16 mouse cellular contexts compared by ENCODE assay signal in genomic region chr13:78802838-78803124, GRCm38 (mm10).
DNase-seq lines count a peak whose midpoint lies in the region; ATAC-seq lines count a peak whose summit lies in the region.
"Had no signal": no experiment of that assay in that cellular context is flagged by ENCODE, and none has a peak within 500 bp of the region (broad histone marks: within the 10 kb centered on the region; RNA-seq: fewer than 3 reads in every experiment).

No protein-coding gene starts in this region.

- no peak for DNase-seq in forebrain, embryonic 10.5 days (ENCODE audit: extremely low spot score, low spot score)
- DNase-seq in left cerebral cortex, postnatal 4 days: peak; percentile 2
- no peak for DNase-seq in left cerebral cortex, adult 8-10 months (ENCODE audit: low spot score in 2 of 2)
- DNase-seq in MN1 (ENCODE audit: low spot score): peak; percentile 47
- DNase-seq: cerebellum, adult 8-10 months; gastrocnemius, postnatal 25 days; kidney, adult 18-20 months; kidney, postnatal 10 days; lung, postnatal 36 days; thymus, postnatal 36 days had no signal

- intact Hi-C loops in left cerebral cortex, postnatal 4 days (cut with DNase I): no loop called here

- no peak overlapping the region for H3K27ac ChIP-seq in forebrain, embryonic 12.5 days
- no peak overlapping the region for H3K27ac ChIP-seq in forebrain, embryonic 10.5 days
- H3K27ac ChIP-seq in hindbrain, embryonic 16.5 days (ENCODE audit: low read depth, low read length): no peak overlapping the region
- H3K27ac ChIP-seq in kidney, embryonic 15.5 days: no peak overlapping the region
- H3K27ac ChIP-seq: embryonic facial prominence, embryonic 13.5 days; heart, embryonic 10.5 days; neural tube, embryonic 12.5 days had no signal

- ATAC-seq in forebrain, embryonic 12.5 days (ENCODE audit: low FRiP score): peak; percentile 51; the same call in 1 of the 2 replicates
- 0 out of 2 replicates have a peak, but pooled peaks have one; percentile 45 for ATAC-seq in hindbrain, embryonic 16.5 days
- ATAC-seq in kidney, embryonic 15.5 days (replicated peaks; ENCODE audit: low FRiP score): no peak

- no peaks in the 10 kb centered on the region for H3K27me3 ChIP-seq in forebrain, embryonic 12.5 days
- H3K27me3 ChIP-seq in forebrain, embryonic 10.5 days (ENCODE audit: poor library complexity, severe bottlenecking): no peaks in the 10 kb centered on the region
- H3K27me3 ChIP-seq in hindbrain, embryonic 16.5 days (replicated peaks; ENCODE audit: control insufficient read depth, insufficient read depth, low read length): no peaks in the 10 kb centered on the region
- H3K27me3 ChIP-seq in kidney, embryonic 15.5 days: no peaks in the 10 kb centered on the region
- H3K27me3 ChIP-seq: embryonic facial prominence, embryonic 13.5 days; neural tube, embryonic 12.5 days had no signal

- no peaks in the 10 kb centered on the region for H3K9me3 ChIP-seq in forebrain, embryonic 12.5 days
- no peaks in the 10 kb centered on the region for H3K9me3 ChIP-seq in forebrain, embryonic 10.5 days
- H3K9me3 ChIP-seq in hindbrain, embryonic 16.5 days (ENCODE audit: control insufficient read depth, low read length): no peaks in the 10 kb centered on the region
- H3K9me3 ChIP-seq in kidney, embryonic 15.5 days (replicated peaks): no peaks in the 10 kb centered on the region
- H3K9me3 ChIP-seq: embryonic facial prominence, embryonic 13.5 days; heart, embryonic 10.5 days; neural tube, embryonic 12.5 days had no signal

- H3K4me1 ChIP-seq in forebrain, embryonic 12.5 days: no peaks in the 10 kb centered on the region
- no peaks in the 10 kb centered on the region for H3K4me1 ChIP-seq in forebrain, embryonic 10.5 days
- H3K4me1 ChIP-seq in hindbrain, embryonic 16.5 days (ENCODE audit: control insufficient read depth, insufficient read depth, low read depth, low read length): no peaks in the 10 kb centered on the region
- peaks cover 3% of the 10 kb centered on the region; the same call in 1 of the 2 replicates for H3K4me1 ChIP-seq in kidney, embryonic 15.5 days
- H3K4me1 ChIP-seq: embryonic facial prominence, embryonic 13.5 days; heart, embryonic 10.5 days; neural tube, embryonic 12.5 days had no signal

- no peaks in the 10 kb centered on the region for H3K36me3 ChIP-seq in forebrain, embryonic 12.5 days (replicated peaks)
- H3K36me3 ChIP-seq in forebrain, embryonic 10.5 days (replicated peaks): no peaks in the 10 kb centered on the region
- H3K36me3 ChIP-seq in hindbrain, embryonic 16.5 days (ENCODE audit: control insufficient read depth, insufficient read depth, low read length): no peaks in the 10 kb centered on the region
- H3K36me3 ChIP-seq in kidney, embryonic 15.5 days: no peaks in the 10 kb centered on the region
- H3K36me3 ChIP-seq: embryonic facial prominence, embryonic 13.5 days; heart, embryonic 10.5 days; neural tube, embryonic 12.5 days had no signal

- H3K9ac ChIP-seq in forebrain, embryonic 12.5 days: no peak overlapping the region
- H3K9ac ChIP-seq in hindbrain, embryonic 16.5 days (ENCODE audit: low read depth, low read length): no peak overlapping the region
- no peak overlapping the region for H3K9ac ChIP-seq in kidney, embryonic 15.5 days
- H3K9ac ChIP-seq: embryonic facial prominence, embryonic 13.5 days; neural tube, embryonic 12.5 days had no signal

- H3K4me3 ChIP-seq in forebrain, embryonic 12.5 days (replicated peaks): no peak overlapping the region
- no peak overlapping the region for H3K4me3 ChIP-seq in forebrain, embryonic 10.5 days
- H3K4me3 ChIP-seq in hindbrain, embryonic 16.5 days (ENCODE audit: low read length): no peak overlapping the region
- no peak overlapping the region for H3K4me3 ChIP-seq in kidney, embryonic 15.5 days (replicated peaks)
- H3K4me3 ChIP-seq: embryonic facial prominence, embryonic 13.5 days; heart, embryonic 10.5 days; neural tube, embryonic 12.5 days had no signal

- H3K4me2 ChIP-seq in forebrain, embryonic 12.5 days: no peak overlapping the region
- H3K4me2 ChIP-seq in hindbrain, embryonic 16.5 days (ENCODE audit: low read length): no peak overlapping the region
- no peak overlapping the region for H3K4me2 ChIP-seq in kidney, embryonic 15.5 days
- H3K4me2 ChIP-seq: embryonic facial prominence, embryonic 13.5 days; neural tube, embryonic 12.5 days had no signal

Comparison
In these comparisons a context has a peak if more than half of its experiments do, and no peak if none do; other contexts are left out.
1. DNase-seq: peak in left cerebral cortex, postnatal 4 days (single experiment) and MN1 (single experiment); none in forebrain, embryonic 10.5 days (single experiment) and left cerebral cortex, adult 8-10 months (0 of 2).